Mouse (Mus musculus) cortical plate, adult 2 months (tissue): ENCODE results near the gene Enox1.

Experiments used
- CTCF ChIP-seq: fragments of 200-500 bp; IDR thresholded peaks from 2 replicates; pipeline ENCODE4 v1.5.1; 2011; ENCODE audit warnings: mild to moderate bottlenecking, control low read depth, low read length; ENCODE audit not compliant: insufficient read depth; ENCODE audit errors: extremely low read depth
- POLR2A ChIP-seq: fragments of 200-500 bp; IDR thresholded peaks from 2 replicates; pipeline ENCODE4 v1.6.1; 2011; ENCODE audit warnings: mild to moderate bottlenecking, low read length, control low read depth; ENCODE audit not compliant: insufficient read depth; ENCODE audit errors: extremely low read depth

DNA sequence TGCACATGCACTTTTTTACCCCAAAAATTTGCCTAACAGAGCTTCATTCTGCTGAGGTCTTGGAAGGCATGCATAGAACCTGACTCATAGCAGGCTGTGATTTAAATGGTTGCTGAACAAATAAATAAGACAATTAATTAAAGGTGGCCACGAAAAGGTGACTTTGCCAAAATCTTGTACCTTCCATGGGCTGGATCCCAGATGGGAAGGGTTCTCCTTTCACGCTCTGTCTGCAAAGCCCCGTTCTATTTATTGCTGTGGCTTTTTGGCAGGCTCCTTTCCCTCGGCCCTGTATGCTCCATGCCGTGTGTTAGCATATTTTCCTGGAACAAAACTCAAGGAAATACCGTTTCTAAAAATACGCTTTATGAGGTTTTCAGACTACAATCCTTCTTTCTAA lies 300.3 kb downstream of the Enox1 start:
- TF ChIP-seq CTCF, result no peak
- no peak for TF ChIP-seq POLR2A
